Mouse (Mus musculus) regulatory T cell (primary cell): ENCODE measurements around the gene Gm9964.

ENCODE experiments used
- in situ Hi-C: fragments of 300-600 bp; cut with MboI, MseI; formaldehyde crosslinking; loops from one replicate; pipeline ENCODE4 v1.15.1; 2025; ENCODE audit warnings: high pct_unique_total_duplicates

Gm9964 gene

GRCm38 (mm10) chr11:79254391-79255098 is 42.2 kb downstream of the Gm9964 start, which contains the start of gene Wsb1:
TSS of gene Wsb1 (minus strand) at chr11:79254671.
- in situ Hi-C loops = no loop called here

- in situ Hi-C loops = no loop called here
These were observed 42.9 kb downstream of the Gm9964 start for GRCm38 (mm10) chr11:79253542-79254390.

- in situ Hi-C loops = no loop called here
These were observed 43.7 kb downstream of the Gm9964 start for GRCm38 (mm10) chr11:79252881-79253541.
